Comparison of ENCODE assay signal across 8 mouse cellular contexts in the genomic region with DNA sequence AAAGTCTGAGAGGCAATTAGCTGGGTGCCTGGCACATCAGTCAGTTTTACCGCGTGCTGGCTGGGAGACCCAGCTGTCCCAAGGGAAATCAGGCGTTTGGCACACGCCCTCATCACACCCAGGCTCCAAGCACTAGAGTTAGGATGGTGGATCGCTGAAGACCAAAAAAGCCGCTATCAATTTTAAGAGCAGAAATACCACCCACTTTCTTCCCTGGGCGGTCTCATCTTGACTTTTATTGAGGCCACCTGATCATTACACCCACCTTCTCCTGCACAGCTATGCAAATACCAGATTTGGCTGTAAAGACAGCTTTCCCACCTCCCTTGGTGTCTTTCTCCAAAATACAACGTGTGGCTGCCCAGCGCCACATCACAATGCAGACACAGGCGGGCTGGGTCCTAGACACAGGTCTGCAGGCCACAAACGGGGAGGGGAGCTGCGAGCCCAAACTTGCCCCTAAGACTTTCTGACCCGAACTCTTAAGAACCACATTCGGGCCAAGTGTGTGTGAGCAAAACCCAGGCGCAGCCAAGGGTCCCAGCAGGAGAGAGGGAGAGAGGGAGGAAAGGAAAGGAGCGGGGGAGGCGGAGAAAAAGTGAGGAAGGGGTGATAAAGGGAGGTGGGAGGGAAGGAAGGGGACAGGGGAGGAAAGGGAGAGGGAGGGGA. TPM values are rescaled to one million over a fixed set of nuclear protein-coding genes. Genes with fewer than 3 reads are reported as not detected.
DNase-seq lines count a peak whose midpoint lies in the region; ATAC-seq and TF ChIP-seq lines count a peak whose summit lies in the region.

No protein-coding gene starts in this region.

- peak overlapping the region; percentile 81 for H3K4me2 ChIP-seq in heart, embryonic 11.5 days
- H3K4me2 ChIP-seq in hindbrain, postnatal 0 days (ENCODE audit: low read depth, low read length) = peak overlapping the region; percentile 96
- peak overlapping the region; percentile 84 for H3K4me2 ChIP-seq in neural tube, embryonic 11.5 days (ENCODE audit: low read depth)

- H3K36me3 ChIP-seq in heart, embryonic 11.5 days (ENCODE audit: control insufficient read depth, insufficient read depth, low read length) = no peaks in the 10 kb centered on the region
- H3K36me3 ChIP-seq in spleen, adult 2 months (ENCODE audit: control insufficient read depth, insufficient read depth, low read length) = no peaks in the 10 kb centered on the region
- no peaks in the 10 kb centered on the region for H3K36me3 ChIP-seq in hindbrain, postnatal 0 days (ENCODE audit: insufficient read depth, low read length)
- no peaks in the 10 kb centered on the region for H3K36me3 ChIP-seq in neural tube, embryonic 11.5 days (ENCODE audit: control insufficient read depth, insufficient read depth, low read length)

- no peak for ATAC-seq in heart, embryonic 11.5 days (replicated peaks; ENCODE audit: insufficient number of reproducible peaks, low FRiP score, low TSS enrichment)
- ATAC-seq in hindbrain, postnatal 0 days = peak; percentile 41; the same call in 1 of the 2 replicates
- peak; percentile 41; the same call in 1 of the 2 replicates for ATAC-seq in neural tube, embryonic 11.5 days (ENCODE audit: insufficient read depth, low FRiP score, low TSS enrichment)
- no peak for ATAC-seq in megakaryocyte-erythroid progenitor cell, adult 5-6 weeks (replicated peaks; ENCODE audit: low FRiP score, low TSS enrichment, poor library complexity, severe bottlenecking)

- peak overlapping the region; percentile 53 for H3K4me3 ChIP-seq in heart, embryonic 11.5 days (ENCODE audit: low read depth, low read length)
- peak overlapping the region; percentile 66 for H3K4me3 ChIP-seq in spleen, adult 2 months (ENCODE audit: extremely low read depth, insufficient read depth, insufficient read length)
- peak overlapping the region; percentile 48 for H3K4me3 ChIP-seq in hindbrain, postnatal 0 days (ENCODE audit: low read length)
- H3K4me3 ChIP-seq in neural tube, embryonic 11.5 days (ENCODE audit: low read depth, low read length) = peak overlapping the region; percentile 48

- DNase-seq in heart, adult 9 months (ENCODE audit: low spot score in 2 of 2) = no peak
- no peak for DNase-seq in spleen, adult 2 months (ENCODE audit: low read depth in 1 of 2, low spot score in 2 of 2)
- DNase-seq in spleen, adult 12 weeks (ENCODE audit: low spot score) = no peak
- DNase-seq in hindbrain, postnatal 0 days (ENCODE audit: low spot score) = no peak
- peak; percentile 25 for DNase-seq in neural tube, embryonic 11.5 days (ENCODE audit: low spot score)
- no peak for DNase-seq in yolk sac, embryonic 10.5 days (ENCODE audit: low spot score)

- 0 out of 2 replicates have a peak, but pooled peaks cover 2% of the 10 kb centered on the region for H3K9me3 ChIP-seq in heart, embryonic 11.5 days (replicated peaks; ENCODE audit: control insufficient read depth, low read length)
- H3K9me3 ChIP-seq in hindbrain, postnatal 0 days (ENCODE audit: low read length) = no peaks in the 10 kb centered on the region
- no peaks in the 10 kb centered on the region for H3K9me3 ChIP-seq in neural tube, embryonic 11.5 days (ENCODE audit: control insufficient read depth, low read length)

- H3K9ac ChIP-seq in heart, embryonic 11.5 days (ENCODE audit: low read depth, low read length) = peak overlapping the region; percentile 77
- H3K9ac ChIP-seq in hindbrain, postnatal 0 days (replicated peaks; ENCODE audit: low read length) = peak overlapping the region; percentile 48; the same call in 1 of the 2 replicates
- H3K9ac ChIP-seq in neural tube, embryonic 11.5 days (ENCODE audit: low read length) = peak overlapping the region; percentile 66

- peak; percentile 17; the same call in 1 of the 2 replicates for TF ChIP-seq POLR2A in spleen, adult 2 months (IDR thresholded peaks at IDR 0.05; ENCODE audit: low read depth, low read length)

- H3K4me1 ChIP-seq in heart, embryonic 11.5 days (ENCODE audit: control insufficient read depth, insufficient read depth, low read length) = peaks cover 5% of the 10 kb centered on the region; the same call in 1 of the 2 replicates
- peaks cover 21% of the 10 kb centered on the region for H3K4me1 ChIP-seq in spleen, adult 2 months (ENCODE audit: control insufficient read depth, insufficient read depth, insufficient read length)
- H3K4me1 ChIP-seq in hindbrain, postnatal 0 days (ENCODE audit: insufficient read depth, low read length) = 0 out of 2 replicates have a peak, but pooled peaks cover 5% of the 10 kb centered on the region
- H3K4me1 ChIP-seq in neural tube, embryonic 11.5 days (ENCODE audit: control insufficient read depth, insufficient read depth, low read length) = no peaks in the 10 kb centered on the region; the same call in 1 of the 2 replicates

- WGBS in heart, embryonic 11.5 days (ENCODE audit: insufficient replicate concordance) = 15% methylated on average over 17 of the region's 17 CpGs
- WGBS in spleen, adult 2 months = 35% methylated on average over 17 of the region's 17 CpGs
- 23% methylated on average over 17 of the region's 17 CpGs for WGBS in hindbrain, postnatal 0 days
- WGBS in neural tube, embryonic 11.5 days = 5% methylated on average over 17 of the region's 17 CpGs

- no peak overlapping the region for H3K27ac ChIP-seq in heart, embryonic 11.5 days (ENCODE audit: low read depth, low read length)
- H3K27ac ChIP-seq in spleen, adult 2 months (ENCODE audit: insufficient read depth, low read length) = peak overlapping the region; percentile 93
- H3K27ac ChIP-seq in hindbrain, postnatal 0 days = no peak overlapping the region
- H3K27ac ChIP-seq in neural tube, embryonic 11.5 days (ENCODE audit: low read depth, low read length) = no peak overlapping the region

- H3K27me3 ChIP-seq in heart, embryonic 11.5 days (ENCODE audit: control insufficient read depth, insufficient read depth, low read length) = no peaks in the 10 kb centered on the region
- no peaks in the 10 kb centered on the region for H3K27me3 ChIP-seq in spleen, adult 2 months (ENCODE audit: control insufficient read depth, insufficient read depth, low read length)
- H3K27me3 ChIP-seq in hindbrain, postnatal 0 days (ENCODE audit: insufficient read depth, low read length) = no peaks in the 10 kb centered on the region
- H3K27me3 ChIP-seq in neural tube, embryonic 11.5 days (ENCODE audit: control insufficient read depth, insufficient read depth, low read length) = no peaks in the 10 kb centered on the region

- TF ChIP-seq CTCF in spleen, adult 2 months (IDR thresholded peaks at IDR 0.05; ENCODE audit: extremely low read depth, insufficient read depth, insufficient read length, insufficient replicate concordance) = no peak
- no peak for TF ChIP-seq CTCF in hindbrain, postnatal 0 days (IDR thresholded peaks at IDR 0.05; ENCODE audit: low read depth)

RNA-seq across cellular contexts. Expression of gene Gm42791, which starts 19.8 kb away (rescaled TPM):
- polyA plus RNA-seq in heart, embryonic 11.5 days (2014; fragmentation: Nextera tagmentation; extraction: Ambion mirVana) = 2.5 TPM in 1 of 2 replicates, not detected in the other
- polyA plus RNA-seq in spleen, adult 2 months (2012; rRNA removed) = not detected in 2 replicates
- not detected in 2 replicates for total RNA-seq in hindbrain, postnatal 0 days (2014; rRNA removed)
- 1.6 and 6.1 TPM in 2 replicates for polyA plus RNA-seq in hindbrain, postnatal 0 days (2015; fragmentation: Nextera tagmentation; extraction: Ambion mirVana)
- polyA plus RNA-seq in neural tube, embryonic 11.5 days (2014; fragmentation: Nextera tagmentation; extraction: Ambion mirVana) = 0.50 and 2.0 TPM in 2 replicates
- total RNA-seq in megakaryocyte-erythroid progenitor cell, adult 5-6 weeks (2014; fragmentation: Nextera tagmentation) = 12.5 TPM in 1 of 2 replicates, not detected in the other
- 7.8 and 10.8 TPM in 2 replicates for total RNA-seq in megakaryocyte-erythroid progenitor cell, adult 5-6 weeks (2017)

Comparison
In these comparisons a context has a peak if more than half of its experiments do, and no peak if none do; other contexts are left out.
1. ATAC-seq: peak in hindbrain, postnatal 0 days (single experiment) and neural tube, embryonic 11.5 days (single experiment); none in heart, embryonic 11.5 days (single experiment) and megakaryocyte-erythroid progenitor cell, adult 5-6 weeks (single experiment).
2. Peak in every context shown above with its lines, with median percentiles within 50 percentile points of each other: H3K4me2 ChIP-seq, H3K4me3 ChIP-seq and H3K9ac ChIP-seq.